Mouse (Mus musculus) embryonic facial prominence, embryonic 11.5 days (tissue): ENCODE data around the gene Rspry1. TPM values are rescaled to one million over a fixed set of nuclear protein-coding genes. Genes with fewer than 3 reads are reported as not detected.

Source experiments
- ATAC-seq: fragments of 200-750 bp; cut with Nextera tagmentation; replicated peaks from 2 replicates; pipeline ENCODE4 v1.8.0; 2017; ENCODE audit warnings: low read depth; ENCODE audit not compliant: insufficient number of reproducible peaks, low FRiP score, low TSS enrichment
- DNase-seq: peaks from one replicate; pipeline ENCODE4 v3.0.0-alpha.2; 2015; ENCODE audit warnings: low spot score
- H3K27ac ChIP-seq: fragments of 300-500 bp; sonication (generic); replicated peaks from 2 replicates; pipeline ENCODE4 v1.5.1; 2014; ENCODE audit warnings: mild to moderate bottlenecking, low read depth, low read length, control low read depth
- H3K27me3 ChIP-seq: fragments of 300-500 bp; sonication (generic); 2 replicates; pipeline ENCODE4 v1.6.1; 2014; ENCODE audit warnings: mild to moderate bottlenecking, low read length, moderate library complexity, mixed read lengths; ENCODE audit not compliant: control insufficient read depth, insufficient read depth
- H3K36me3 ChIP-seq: fragments of 300-500 bp; sonication (generic); replicated peaks from 2 replicates; pipeline ENCODE4 v1.6.1; 2014; ENCODE audit warnings: low read depth, mild to moderate bottlenecking, low read length, moderate library complexity, mixed read lengths; ENCODE audit not compliant: control insufficient read depth, insufficient read depth
- H3K4me1 ChIP-seq: fragments of 300-500 bp; sonication (generic); 2 replicates; pipeline ENCODE4 v1.6.1; 2014; ENCODE audit warnings: low read length, mixed read lengths; ENCODE audit not compliant: control insufficient read depth, insufficient read depth
- H3K4me2 ChIP-seq: fragments of 300-500 bp; sonication (generic); 2 replicates; pipeline ENCODE4 v1.6.1; 2014; ENCODE audit warnings: low read depth, mild to moderate bottlenecking, control low read depth, low read length, moderate library complexity
- H3K4me3 ChIP-seq: fragments of 300-500 bp; sonication (generic); 2 replicates; pipeline ENCODE4 v1.5.1; 2014; ENCODE audit warnings: low read depth, low read length, control low read depth
- H3K9ac ChIP-seq: fragments of 300-500 bp; sonication (generic); replicated peaks from 2 replicates; pipeline ENCODE4 v1.6.1; 2014; ENCODE audit warnings: mild to moderate bottlenecking, control low read depth, low read length
- H3K9me3 ChIP-seq: fragments of 300-500 bp; sonication (generic); replicated peaks from 2 replicates; pipeline ENCODE4 v1.6.1; 2016; ENCODE audit warnings: mild to moderate bottlenecking, low read length, inconsistent platforms, mixed read lengths; ENCODE audit not compliant: control insufficient read depth
- WGBS: fragments of 180-500 bp; shearing (Covaris S2); extraction: QIAGEN DNeasy Blood & Tissue Kit; methylation state at CpG from one replicate; pipeline ENCODE4 v1.1.7; 2014; 5-methylcytosine and 5-hydroxymethylcytosine counted together
- polyA plus RNA-seq: library from polyadenylated mRNA; unstranded; fragments of >200 nt; fragmentation: Nextera tagmentation; extraction: Ambion mirVana; gene quantifications from 2 replicates; pipeline ENCODE4 v1.2.1, GENCODE M21; 2014

The Rspry1 gene
- polyA plus RNA-seq, 1 experiment from 2014 or later, result 45.4 TPM

DNA sequence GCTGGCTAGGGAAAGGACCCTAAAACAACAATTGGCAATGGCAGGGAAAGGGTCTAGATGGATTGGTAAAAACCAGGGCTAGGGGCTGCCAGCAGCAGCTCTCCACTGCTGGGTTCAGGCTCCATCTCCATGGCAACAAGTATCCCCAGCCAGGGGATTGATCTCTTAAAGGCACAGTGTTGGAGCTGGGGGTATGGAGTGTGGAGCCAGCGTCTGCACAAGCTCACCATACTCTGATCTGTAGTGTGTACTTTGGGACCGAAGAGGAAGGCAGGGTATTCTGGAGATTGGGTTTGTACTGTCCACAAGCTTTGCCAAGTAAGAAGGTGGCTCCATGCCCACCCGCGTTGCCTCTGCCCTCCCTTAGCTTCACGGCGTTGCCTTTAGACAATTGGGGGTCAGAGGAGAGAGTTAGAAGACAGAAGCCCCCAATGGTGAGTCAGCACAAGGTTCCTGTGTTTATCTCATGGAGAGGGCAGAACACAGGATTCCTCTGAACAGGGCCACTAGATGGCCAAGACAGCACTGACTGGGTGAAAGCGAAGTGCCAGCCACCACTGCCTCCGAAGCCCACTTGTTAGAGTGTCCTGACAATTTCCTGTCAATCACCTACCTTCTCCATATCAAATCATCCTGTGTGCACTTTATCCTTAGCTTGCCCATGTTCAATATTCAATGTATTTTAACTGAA lies 34.4 kb upstream of the Rspry1 start:
- Histone ChIP-seq H3K9me3 (no peaks in the 10 kb centered on the region), H3K36me3 (no peaks in the 10 kb centered on the region), H3K27ac (no peak overlapping the region), H3K27me3 (no peaks in the 10 kb centered on the region), H3K9ac (no peak overlapping the region), H3K4me2 (no peak overlapping the region), H3K4me1 (peaks cover 2% of the 10 kb centered on the region; the same call in 1 of the 2 replicates), H3K4me3 (no peak overlapping the region)
- ATAC-seq, result peak; percentile 82; the same call in 1 of the 2 replicates
- 72% methylated on average over 8 of the region's 8 CpGs for WGBS
- DNase-seq, result peak; percentile 43

DNA sequence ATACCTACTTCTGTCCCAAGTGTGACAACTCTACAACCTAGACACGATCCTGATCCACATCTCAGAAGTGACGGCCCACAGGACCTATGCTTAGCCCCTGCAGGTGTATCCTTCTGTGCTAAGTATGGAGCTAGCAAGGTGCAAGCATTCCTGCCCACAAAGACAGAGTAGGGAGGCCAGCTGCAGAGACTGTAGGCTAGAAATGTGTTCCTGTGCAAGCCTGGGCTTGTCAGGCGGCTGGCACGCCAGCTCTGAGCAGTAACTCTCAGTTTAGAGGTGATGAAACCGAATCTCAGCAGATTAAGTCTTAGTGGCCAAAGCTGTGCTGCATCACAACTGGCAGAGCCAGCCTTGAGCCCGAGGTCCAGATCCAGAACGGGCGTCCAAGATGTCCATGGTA lies 33.6 kb upstream of the Rspry1 start:
- Histone ChIP-seq H3K27me3 (no peaks in the 10 kb centered on the region), H3K9ac (no peak overlapping the region), H3K9me3 (no peaks in the 10 kb centered on the region), H3K4me1 (peaks cover 2% of the 10 kb centered on the region; the same call in 1 of the 2 replicates), H3K36me3 (no peaks in the 10 kb centered on the region), H3K4me3 (no peak overlapping the region), H3K27ac (no peak overlapping the region), H3K4me2 (no peak overlapping the region)
- no peak for ATAC-seq
- peak; percentile 13 for DNase-seq
- WGBS, result 83% methylated on average over 8 of the region's 8 CpGs

DNA sequence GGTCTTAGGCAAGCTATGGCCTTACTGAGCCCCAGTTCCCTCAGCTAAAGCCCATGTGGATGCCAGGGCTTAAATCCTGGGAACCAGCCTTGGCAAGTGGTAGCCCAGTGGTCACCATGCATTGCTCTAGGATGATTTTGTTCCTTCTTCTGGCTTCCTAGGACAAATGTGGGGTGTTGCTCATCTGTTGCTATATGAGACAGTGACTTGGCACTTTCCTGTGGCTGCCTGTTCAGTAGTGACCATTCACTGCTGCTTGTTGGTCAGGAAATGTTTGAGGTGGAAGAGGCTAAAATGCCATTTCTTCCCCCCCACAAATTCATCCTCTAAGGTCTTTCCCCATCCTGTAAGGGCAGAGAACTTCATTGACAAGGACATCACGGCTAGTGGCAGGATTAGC lies 32.3 kb upstream of the Rspry1 start:
- no peak overlapping the region for H3K4me2 ChIP-seq
- H3K9me3 ChIP-seq, result no peaks in the 10 kb centered on the region
- ATAC-seq, result no peak
- H3K9ac ChIP-seq, result no peak overlapping the region
- no peak overlapping the region for H3K27ac ChIP-seq
- peaks cover 2% of the 10 kb centered on the region; the same call in 1 of the 2 replicates for H3K4me1 ChIP-seq
- whole genome bisulfite sequencing, result 75% methylated on average over 1 of the region's 1 CpGs
- DNase-seq, result no peak
- peaks cover 1% of the 10 kb centered on the region; the same call in 1 of the 2 replicates for H3K36me3 ChIP-seq
- no peaks in the 10 kb centered on the region for H3K27me3 ChIP-seq
- H3K4me3 ChIP-seq, result no peak overlapping the region

DNA sequence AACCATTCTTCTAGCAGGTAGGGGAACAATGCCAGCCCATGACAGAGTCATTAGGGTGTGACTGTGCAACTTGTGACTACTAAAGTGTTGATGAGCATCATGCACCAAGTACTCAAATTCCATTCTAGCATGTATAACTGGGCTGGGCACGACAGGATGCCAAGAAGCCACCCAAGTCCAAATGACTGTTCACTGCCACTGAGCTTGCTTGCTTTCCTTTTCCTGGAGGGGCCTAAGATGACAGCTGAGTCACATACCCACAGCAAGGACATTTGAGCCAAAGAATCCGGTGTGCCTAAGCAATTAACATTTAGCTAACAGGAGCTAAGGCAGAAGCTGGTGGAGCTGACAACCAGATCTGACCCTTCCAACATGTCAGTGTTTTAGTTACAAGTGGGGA lies 29.8 kb upstream of the Rspry1 start:
- Histone ChIP-seq H3K36me3 (peaks cover 5% of the 10 kb centered on the region), H3K9ac (no peak overlapping the region), H3K4me1 (peaks cover 2% of the 10 kb centered on the region; the same call in 1 of the 2 replicates), H3K27ac (no peak overlapping the region), H3K27me3 (no peaks in the 10 kb centered on the region), H3K4me3 (no peak overlapping the region), H3K9me3 (no peaks in the 10 kb centered on the region), H3K4me2 (no peak overlapping the region)
- 73% methylated on average over 2 of the region's 2 CpGs for WGBS
- ATAC-seq, result no peak
- DNase-seq, result no peak

DNA sequence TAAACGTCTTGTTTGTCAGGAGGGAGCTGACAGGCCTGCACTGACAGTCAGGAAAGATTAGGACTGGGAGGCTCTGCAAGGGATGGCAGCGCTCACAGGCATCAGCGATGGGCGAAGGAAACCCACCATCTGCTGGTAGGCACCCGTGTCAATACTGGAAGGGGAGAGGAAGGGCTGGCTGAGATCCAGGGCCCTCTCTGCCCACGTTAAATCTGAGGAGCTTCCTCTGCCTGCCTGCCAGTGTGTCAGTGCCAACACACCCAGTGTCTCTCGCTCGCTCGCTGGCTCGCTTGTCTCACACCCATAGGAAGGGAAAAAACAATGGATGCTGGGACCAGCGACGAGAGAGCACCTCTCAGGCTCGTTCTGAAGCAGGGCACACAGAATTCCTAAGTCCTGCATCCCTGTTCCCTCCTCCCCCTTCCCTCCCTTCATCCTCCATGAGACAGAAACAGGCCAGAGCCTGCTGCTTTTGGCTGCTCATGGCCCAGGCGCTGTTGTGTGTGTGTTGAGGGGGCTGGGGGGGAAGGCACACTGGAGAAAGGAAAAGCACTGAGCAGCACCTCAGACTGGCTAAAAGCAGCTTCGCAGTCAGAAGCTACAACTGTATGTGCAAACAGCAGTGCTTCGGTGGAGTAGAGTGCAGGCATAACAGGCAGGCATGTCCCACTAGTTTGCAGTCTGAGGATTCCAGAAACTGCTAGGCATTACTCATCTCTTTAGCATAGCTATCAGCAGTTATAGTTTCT lies 27.4 kb upstream of the Rspry1 start:
- 94% methylated on average over 16 of the region's 16 CpGs for WGBS
- H3K36me3 ChIP-seq, result peaks cover 5% of the 10 kb centered on the region

DNA sequence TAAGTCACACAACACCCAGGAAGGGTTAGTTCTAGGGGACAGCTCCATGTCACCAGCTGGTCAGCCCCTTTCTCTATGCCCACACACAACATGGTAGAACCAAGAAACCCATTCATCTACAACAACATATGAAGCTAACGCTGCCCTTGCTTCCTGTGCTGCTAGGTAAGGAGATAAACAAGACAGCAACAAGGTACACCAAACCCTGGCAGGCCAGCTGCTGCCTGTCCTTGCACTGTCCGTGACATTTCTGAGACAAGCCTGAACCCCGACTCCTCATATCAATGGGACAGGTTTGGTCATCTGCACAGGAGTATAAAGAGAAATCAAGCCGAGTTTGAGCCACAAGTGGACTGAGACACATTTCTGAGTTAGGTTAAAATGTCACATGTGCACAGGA lies 26.6 kb upstream of the Rspry1 start:
- H3K36me3 ChIP-seq, result peaks cover 5% of the 10 kb centered on the region
- no peak for DNase-seq
- no peaks in the 10 kb centered on the region for H3K4me1 ChIP-seq
- no peak overlapping the region for H3K4me3 ChIP-seq
- WGBS, result 92% methylated on average over 4 of the region's 4 CpGs
- no peak for ATAC-seq
- no peak overlapping the region for H3K27ac ChIP-seq
- H3K9ac ChIP-seq, result no peak overlapping the region
- H3K9me3 ChIP-seq, result no peaks in the 10 kb centered on the region
- H3K4me2 ChIP-seq, result no peak overlapping the region
- H3K27me3 ChIP-seq, result no peaks in the 10 kb centered on the region

More for the DNA sequence above, 27.4 kb upstream of the Rspry1 start:
- DNase-seq, result no peak
- Histone ChIP-seq H3K9ac (no peak overlapping the region), H3K27ac (no peak overlapping the region), H3K4me2 (no peak overlapping the region), H3K4me1 (no peaks in the 10 kb centered on the region), H3K27me3 (no peaks in the 10 kb centered on the region), H3K4me3 (no peak overlapping the region), H3K9me3 (no peaks in the 10 kb centered on the region)
- no peak for ATAC-seq

DNA sequence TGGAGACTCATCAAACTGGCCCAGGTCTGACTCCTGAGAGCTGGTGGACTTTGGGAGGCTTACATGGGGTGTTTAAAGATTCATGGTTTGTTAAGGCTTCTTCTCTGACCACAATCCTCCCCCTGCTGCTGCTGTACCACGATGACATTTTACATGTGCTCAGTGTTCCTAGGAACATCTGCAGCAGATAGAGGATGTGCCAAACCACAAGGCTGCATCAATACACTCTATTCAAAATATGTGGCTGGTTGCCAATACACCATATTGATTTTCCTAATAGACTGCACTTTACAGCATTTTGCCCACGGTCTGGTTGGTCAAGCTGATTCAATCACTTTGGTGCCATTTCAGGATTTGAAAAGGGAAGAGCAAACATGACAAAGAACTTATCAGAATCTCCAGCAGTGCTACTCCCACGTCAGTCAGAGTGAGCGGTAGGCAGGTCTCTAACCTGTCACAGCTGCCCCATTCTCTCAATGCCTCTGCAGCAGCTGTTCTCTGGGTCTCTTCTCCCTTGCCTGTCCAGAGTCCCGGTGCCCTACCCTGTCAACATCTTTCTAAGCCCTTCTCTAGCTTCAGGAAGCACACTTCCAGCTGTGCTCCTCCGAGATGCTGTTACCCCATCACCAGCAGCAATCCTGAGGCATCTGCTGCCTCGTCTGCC lies 19.8 kb upstream of the Rspry1 start:
- no peaks in the 10 kb centered on the region for H3K4me1 ChIP-seq
- no peak overlapping the region for H3K27ac ChIP-seq
- no peak overlapping the region for H3K9ac ChIP-seq
- ATAC-seq, result no peak
- no peaks in the 10 kb centered on the region for H3K9me3 ChIP-seq
- no peaks in the 10 kb centered on the region; the same call in 1 of the 2 replicates for H3K36me3 ChIP-seq
- no peak overlapping the region for H3K4me2 ChIP-seq
- no peak for DNase-seq
- H3K4me3 ChIP-seq, result no peak overlapping the region
- H3K27me3 ChIP-seq, result no peaks in the 10 kb centered on the region
- 91% methylated on average over 7 of the region's 7 CpGs for WGBS

DNA sequence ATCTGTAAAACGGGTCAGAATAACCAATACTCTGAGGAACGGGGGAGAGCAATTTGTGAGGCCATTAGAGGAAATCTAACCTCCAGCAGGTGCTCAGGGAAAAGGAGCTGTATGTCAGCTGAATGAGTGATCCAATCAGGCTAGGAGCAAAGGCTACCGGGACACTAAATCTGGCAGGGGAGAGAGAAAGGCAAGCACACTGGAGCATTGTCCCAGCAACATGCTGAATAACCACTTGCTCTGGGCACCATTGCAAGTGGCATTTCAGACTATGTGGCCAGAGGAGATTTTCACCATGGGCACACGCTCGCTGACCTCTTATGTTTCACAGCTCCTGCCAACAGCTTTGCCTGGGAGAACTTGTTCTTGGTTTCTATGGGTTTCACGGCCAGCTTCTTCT lies 19.2 kb upstream of the Rspry1 start:
- no peaks in the 10 kb centered on the region for H3K9me3 ChIP-seq
- no peak overlapping the region for H3K9ac ChIP-seq
- no peak overlapping the region for H3K4me2 ChIP-seq
- H3K4me3 ChIP-seq, result no peak overlapping the region
- 89% methylated on average over 6 of the region's 6 CpGs for WGBS
- no peaks in the 10 kb centered on the region for H3K4me1 ChIP-seq
- no peak for ATAC-seq
- no peak for DNase-seq
- no peaks in the 10 kb centered on the region; the same call in 1 of the 2 replicates for H3K36me3 ChIP-seq
- no peaks in the 10 kb centered on the region for H3K27me3 ChIP-seq
- H3K27ac ChIP-seq, result no peak overlapping the region
